Mouse (Mus musculus): ENCODE measurements at regions not wholly inside any gene's neighbourhood (a gene's known extent, or its start where the extent isn't known, plus 50 kb on each side); places are given as distances from the start of the nearest gene placed in this dataset.

- Histone ChIP-seq H3K79me2 (ENCODE audit: control insufficient read depth, insufficient read depth, low read length, poor library complexity) (no peaks in the 10 kb centered on the region), H3K9me3 (replicated peaks; ENCODE audit: insufficient read depth, low read length) (no peaks in the 10 kb centered on the region), H3K4me1 (ENCODE audit: control insufficient read depth in 1 of 2, insufficient read depth in 2 of 2, low read length in 2 of 2) (no peaks in the 10 kb centered on the region), H3K9ac (ENCODE audit: control insufficient read depth, low read depth, low read length, poor library complexity, severe bottlenecking) (no peak overlapping the region), H3K27me3 (ENCODE audit: control insufficient read depth in 1 of 2, insufficient read depth in 2 of 2, low read length in 2 of 2) (peaks cover 4 to 13% of the 10 kb centered on the region in 2 experiments), H3K36me3 (ENCODE audit: control insufficient read depth in 1 of 2, insufficient read depth in 2 of 2, low read length in 2 of 2) (no peaks in the 10 kb centered on the region), H3K27ac (ENCODE audit: control insufficient read depth, low read depth, low read length) (no peak overlapping the region), H3K4me3 (ENCODE audit: control insufficient read depth in 1 of 2, insufficient read depth in 1 of 2, low read depth in 2 of 2, low read length in 2 of 2) (no peak overlapping the region)
- no peak for TF ChIP-seq ELF1 (IDR thresholded peaks at IDR 0.05; ENCODE audit: low read depth, low read length)
- no peak for TF ChIP-seq UBTF (IDR thresholded peaks at IDR 0.05; ENCODE audit: borderline replicate concordance, insufficient read depth, low read depth, low read length)
- no peak for TF ChIP-seq TAL1 (IDR thresholded peaks at IDR 0.05; ENCODE audit: low read length)
- TF ChIP-seq HCFC1 (IDR thresholded peaks at IDR 0.05; ENCODE audit: low read depth, low read length) = no peak
- no peak for TF ChIP-seq GABPA (IDR thresholded peaks at IDR 0.05; ENCODE audit: low read depth, low read length)
- no peak for TF ChIP-seq SMC3 (IDR thresholded peaks at IDR 0.05; ENCODE audit: low read depth, low read length)
- TF ChIP-seq ZNF384 (IDR thresholded peaks at IDR 0.05; ENCODE audit: low read depth, low read length) = no peak
- TF ChIP-seq MAFK (IDR thresholded peaks at IDR 0.05; ENCODE audit: borderline replicate concordance, low read depth, low read length) = no peak
- TF ChIP-seq JUND (IDR thresholded peaks at IDR 0.05; ENCODE audit: low read depth, low read length) = no peak
- no peak for TF ChIP-seq KAT2A (conservative IDR thresholded peaks at IDR 0.05; ENCODE audit: low read depth, low read length)
- TF ChIP-seq USF1 (IDR thresholded peaks at IDR 0.05; ENCODE audit: low read depth, low read length) = no peak
- no peak for TF ChIP-seq MAX (IDR thresholded peaks at IDR 0.05; ENCODE audit: low read length)
- TF ChIP-seq USF2 (IDR thresholded peaks at IDR 0.05; ENCODE audit: borderline replicate concordance in 1 of 2, insufficient read depth in 1 of 2, low read depth in 1 of 2, low read length in 2 of 2) = no peak
- TF ChIP-seq ZC3H11A (IDR thresholded peaks at IDR 0.05; ENCODE audit: low read depth, low read length) = no peak
- TF ChIP-seq MXI1 (IDR thresholded peaks at IDR 0.05; ENCODE audit: low read depth, low read length) = no peak
- no peak for TF ChIP-seq POLR2A (IDR thresholded peaks at IDR 0.05; ENCODE audit: control insufficient read depth in 1 of 2, insufficient read depth in 1 of 2, low read depth in 1 of 2, low read length in 2 of 2, poor library complexity in 1 of 2)
- no peak for TF ChIP-seq GATA1 (IDR thresholded peaks at IDR 0.05; ENCODE audit: low read depth, low read length)
- no peak for TF ChIP-seq POLR2AphosphoS5 (IDR thresholded peaks at IDR 0.05; ENCODE audit: borderline replicate concordance, low read depth, low read length)
- DNase-seq (ENCODE audit: low read depth, low spot score) = no peak
Observed at GRCm38 (mm10) chr16:50705921-50706320, 115.0 kb upstream of the Ccdc54 start.

GRCm38 (mm10) chr16:50700811-50701517 is 110.0 kb upstream of the Ccdc54 start:
- H3K9me3 ChIP-seq (replicated peaks; ENCODE audit: insufficient read depth, low read length) = no peaks in the 10 kb centered on the region
- no peak overlapping the region for H3K9ac ChIP-seq (ENCODE audit: control insufficient read depth, low read depth, low read length, poor library complexity, severe bottlenecking)
- H3K36me3 ChIP-seq (ENCODE audit: control insufficient read depth in 1 of 2, insufficient read depth in 2 of 2, low read length in 2 of 2) = no peaks in the 10 kb centered on the region
- TF ChIP-seq ETS1 (IDR thresholded peaks at IDR 0.05; ENCODE audit: low read depth, low read length) (no peak), MAZ (IDR thresholded peaks at IDR 0.05; ENCODE audit: low read depth, low read length) (no peak), MXI1 (IDR thresholded peaks at IDR 0.05; ENCODE audit: low read depth, low read length) (no peak), JUND (IDR thresholded peaks at IDR 0.05; ENCODE audit: low read depth, low read length) (no peak), CHD1 (IDR thresholded peaks at IDR 0.05; ENCODE audit: low read depth, low read length) (no peak), MYC (IDR thresholded peaks at IDR 0.05; ENCODE audit: low read depth, low read length) (no peak), GABPA (IDR thresholded peaks at IDR 0.05; ENCODE audit: low read depth, low read length) (no peak), POLR2AphosphoS5 (IDR thresholded peaks at IDR 0.05; ENCODE audit: borderline replicate concordance, low read depth, low read length) (no peak), TCF12 (IDR thresholded peaks at IDR 0.05; ENCODE audit: low read depth, low read length) (no peak)
- no peaks in the 10 kb centered on the region for H3K4me1 ChIP-seq (ENCODE audit: control insufficient read depth in 1 of 2, insufficient read depth in 2 of 2, low read length in 2 of 2)
- no peak overlapping the region for H3K4me3 ChIP-seq (ENCODE audit: control insufficient read depth in 1 of 2, insufficient read depth in 1 of 2, low read depth in 2 of 2, low read length in 2 of 2)
- no peak for DNase-seq (ENCODE audit: low read depth, low spot score)
- peaks cover 2 to 14% of the 10 kb centered on the region in 2 experiments for H3K27me3 ChIP-seq (ENCODE audit: control insufficient read depth in 1 of 2, insufficient read depth in 2 of 2, low read length in 2 of 2)
- no peaks in the 10 kb centered on the region for H3K79me2 ChIP-seq (ENCODE audit: control insufficient read depth, insufficient read depth, low read length, poor library complexity)
- H3K27ac ChIP-seq (ENCODE audit: control insufficient read depth, low read depth, low read length) = no peak overlapping the region

All from MEL (cell line).